Mouse (Mus musculus): ENCODE results near the gene Uckl1. TPM values are rescaled to one million over a fixed set of nuclear protein-coding genes. Genes with fewer than 3 reads are reported as not detected.

Uckl1 gene
- total and polyA plus RNA-seq, 3 experiments, result 16.0 to 31.9 (median 18.7) TPM

GRCm38 (mm10) chr2:181532589-181532988 is 52.1 kb downstream of the Uckl1 start:
- in situ Hi-C loops (cut with MboI; ENCODE audit: low pct_ligation_motif_present, low pct_unique_long_range_greater_than_20kb, low sequenced_read_pairs), result no loop called here
- Histone ChIP-seq H3K4me1 (ENCODE audit: control insufficient read depth in 1 of 2, insufficient read depth in 2 of 2) (peaks cover 0 to 23% of the 10 kb centered on the region in 2 experiments; a peak in 2 of 4 replicates), H3K4me3 (replicated peaks in 1 of 3; ENCODE audit: low read depth in 2 of 3, low read length in 2 of 3, poor library complexity in 1 of 3) (no peak overlapping the region), H3K4me2 (ENCODE audit: insufficient read depth, low read depth, poor library complexity, severe bottlenecking) (no peak overlapping the region), H3K36me3 (replicated peaks in 1 of 2; ENCODE audit: control insufficient read depth in 1 of 2, insufficient read depth in 1 of 2, low read length in 1 of 2) (peaks cover 8 to 69% of the 10 kb centered on the region in 2 experiments), H3K79me2 (replicated peaks; ENCODE audit: control insufficient read depth, extremely low read depth, insufficient read depth, poor library complexity, severe bottlenecking) (peaks cover 71% of the 10 kb centered on the region), H3K27me3 (replicated peaks) (no peaks in the 10 kb centered on the region), H3K27ac (ENCODE audit: insufficient read depth, low read depth) (no peak overlapping the region), H3K9ac (ENCODE audit: insufficient read depth, low read depth) (no peak overlapping the region), H3K9me3 (replicated peaks; ENCODE audit: low read length) (peaks cover 11% of the 10 kb centered on the region)
- no peak for DNase-seq (ENCODE audit: extremely low read depth)
- dilution Hi-C loops (cut with MboI; ENCODE audit: extremely low pct_ligation_motif_present, extremely low pct_unique_long_range_greater_than_20kb, low sequenced_read_pairs), result no loop called here
- no peak for TF ChIP-seq JUND (conservative IDR thresholded peaks at IDR 0.05; ENCODE audit: low read depth, low read length)
- TF ChIP-seq USF1 (IDR thresholded peaks at IDR 0.05; ENCODE audit: low read depth, low read length), result no peak
- TF ChIP-seq CHD2 (IDR thresholded peaks at IDR 0.05; ENCODE audit: low read length), result no peak
- TF ChIP-seq ETS1 (conservative IDR thresholded peaks at IDR 0.05; ENCODE audit: low read depth, low read length), result no peak
- no peak for TF ChIP-seq MEF2A (IDR thresholded peaks at IDR 0.05; ENCODE audit: borderline replicate concordance, low read depth, low read length)
- TF ChIP-seq GABPA (IDR thresholded peaks at IDR 0.05; ENCODE audit: insufficient replicate concordance, low read depth, low read length), result no peak
- TF ChIP-seq SIN3A (IDR thresholded peaks at IDR 0.05; ENCODE audit: low read length), result no peak
- TF ChIP-seq MYC (IDR thresholded peaks at IDR 0.05; ENCODE audit: low read depth, low read length), result no peak
- no peak for TF ChIP-seq BHLHE40 (IDR thresholded peaks at IDR 0.05; ENCODE audit: low read depth, low read length)
- TF ChIP-seq RCOR1 (conservative IDR thresholded peaks at IDR 0.05; ENCODE audit: low read depth, low read length), result no peak
- TF ChIP-seq EP300 (IDR thresholded peaks at IDR 0.05; ENCODE audit: low read length), result no peak
- no peak for TF ChIP-seq TCF12 (IDR thresholded peaks at IDR 0.05; ENCODE audit: low read depth, low read length)
- TF ChIP-seq NELFE (IDR thresholded peaks at IDR 0.05; ENCODE audit: low read depth, low read length), result no peak
- TF ChIP-seq JUN (IDR thresholded peaks at IDR 0.05; ENCODE audit: insufficient read depth, low read depth, low read length), result no peak
- no peak for TF ChIP-seq IRF4 (IDR thresholded peaks at IDR 0.05; ENCODE audit: low read depth, low read length)
- no peak for TF ChIP-seq NRF1 (IDR thresholded peaks at IDR 0.05; ENCODE audit: low read depth, low read length)
- TF ChIP-seq POLR2AphosphoS2 (IDR thresholded peaks at IDR 0.05; ENCODE audit: low read depth, low read length), result no peak
- TF ChIP-seq POLR2A (IDR thresholded peaks at IDR 0.05; ENCODE audit: low read depth, low read length), result no peak

GRCm38 (mm10) chr2:181529076-181529475 is 55.6 kb downstream of the Uckl1 start:
- in situ Hi-C loops (cut with MboI; ENCODE audit: low pct_ligation_motif_present, low pct_unique_long_range_greater_than_20kb, low sequenced_read_pairs), result no loop called here
- no peak overlapping the region for H3K4me2 ChIP-seq (ENCODE audit: insufficient read depth, low read depth, poor library complexity, severe bottlenecking)
- dilution Hi-C loops (cut with MboI; ENCODE audit: extremely low pct_ligation_motif_present, extremely low pct_unique_long_range_greater_than_20kb, low sequenced_read_pairs), result no loop called here
- H3K4me1 ChIP-seq (ENCODE audit: control insufficient read depth in 1 of 2, insufficient read depth in 2 of 2), result peaks cover 0 to 19% of the 10 kb centered on the region in 2 experiments; a peak in 2 of 4 replicates
- H3K9me3 ChIP-seq (replicated peaks; ENCODE audit: low read length), result peaks cover 11% of the 10 kb centered on the region
- H3K79me2 ChIP-seq (replicated peaks; ENCODE audit: control insufficient read depth, extremely low read depth, insufficient read depth, poor library complexity, severe bottlenecking), result peaks cover 84% of the 10 kb centered on the region
- no peak for TF ChIP-seq POLR2AphosphoS2 (IDR thresholded peaks at IDR 0.05; ENCODE audit: low read depth, low read length)
- no peak for DNase-seq (ENCODE audit: extremely low read depth)
- H3K27ac ChIP-seq (ENCODE audit: insufficient read depth, low read depth), result no peak overlapping the region
- H3K36me3 ChIP-seq (replicated peaks in 1 of 2; ENCODE audit: control insufficient read depth in 1 of 2, insufficient read depth in 1 of 2, low read length in 1 of 2), result peaks cover 14 to 80% of the 10 kb centered on the region in 2 experiments
- H3K4me3 ChIP-seq (replicated peaks in 1 of 3; ENCODE audit: low read depth in 2 of 3, low read length in 2 of 3, poor library complexity in 1 of 3), result no peak overlapping the region
- no peaks in the 10 kb centered on the region for H3K27me3 ChIP-seq (replicated peaks)
- H3K9ac ChIP-seq (ENCODE audit: insufficient read depth, low read depth), result no peak overlapping the region
